ENCODE assay signal across 27 mouse cellular contexts in the genomic region with DNA sequence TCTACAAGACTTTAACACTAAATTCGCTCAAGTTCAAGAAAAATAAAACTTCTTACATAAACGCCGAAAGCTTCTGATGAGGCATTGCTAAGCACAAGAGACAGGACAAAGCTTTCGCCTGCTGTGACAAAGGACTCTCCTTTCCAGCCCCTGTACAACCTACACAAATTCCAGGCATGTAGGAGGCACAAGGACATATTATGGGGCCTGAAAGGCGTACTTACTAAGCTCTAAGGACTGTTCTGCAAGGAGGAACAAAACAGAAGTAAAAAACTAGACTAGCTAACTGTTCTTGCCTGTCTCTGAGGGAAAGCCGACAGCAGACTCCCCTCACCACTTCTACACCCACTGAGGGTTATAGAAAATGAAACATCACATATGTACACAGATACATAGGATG. TPM values are rescaled to one million over a fixed set of nuclear protein-coding genes. Genes with fewer than 3 reads are reported as not detected.
DNase-seq lines count a peak whose midpoint lies in the region; ATAC-seq and TF ChIP-seq lines count a peak whose summit lies in the region.
"Had no signal": no experiment of that assay in that cellular context is flagged by ENCODE, and none has a peak within 500 bp of the region (broad histone marks: within the 10 kb centered on the region; RNA-seq: fewer than 3 reads in every experiment).

No protein-coding gene starts in this region.

- H3K4me2 ChIP-seq in forebrain, embryonic 12.5 days, result peak overlapping the region; percentile 31
- H3K4me2 ChIP-seq in forebrain, embryonic 15.5 days (replicated peaks), result no peak overlapping the region
- H3K4me2 ChIP-seq in kidney, postnatal 0 days (ENCODE audit: low read length), result no peak overlapping the region
- H3K4me2 ChIP-seq in midbrain, embryonic 13.5 days (replicated peaks), result peak overlapping the region; percentile 23
- H3K4me2 ChIP-seq: embryonic facial prominence, embryonic 12.5 days; heart, embryonic 15.5 days; hindbrain, embryonic 12.5 days; limb, embryonic 15.5 days had no signal

- TF ChIP-seq POLR2A in kidney, adult 2 months (IDR thresholded peaks at IDR 0.05; ENCODE audit: low read depth, low read length), result no peak

- peaks cover 15% of the 10 kb centered on the region; the same call in 1 of the 2 replicates for H3K36me3 ChIP-seq in forebrain, embryonic 12.5 days (replicated peaks)
- no peaks in the 10 kb centered on the region for H3K36me3 ChIP-seq in forebrain, embryonic 15.5 days
- no peaks in the 10 kb centered on the region for H3K36me3 ChIP-seq in kidney, postnatal 0 days (ENCODE audit: insufficient read depth, low read length)
- H3K36me3 ChIP-seq in kidney, adult 2 months (ENCODE audit: control insufficient read depth, insufficient read depth, low read length), result no peaks in the 10 kb centered on the region
- peaks cover 15% of the 10 kb centered on the region for H3K36me3 ChIP-seq in embryonic facial prominence, embryonic 10.5 days (replicated peaks)
- no peaks in the 10 kb centered on the region for H3K36me3 ChIP-seq in midbrain, embryonic 13.5 days
- H3K36me3 ChIP-seq: embryonic facial prominence, embryonic 12.5 days; hindbrain, embryonic 12.5 days; limb, embryonic 15.5 days had no signal

- H3K27ac ChIP-seq in forebrain, embryonic 12.5 days, result no peak overlapping the region
- no peak overlapping the region for H3K27ac ChIP-seq in forebrain, embryonic 15.5 days (replicated peaks)
- H3K27ac ChIP-seq in kidney, postnatal 0 days, result peak overlapping the region; percentile 80
- no peak overlapping the region for H3K27ac ChIP-seq in kidney, adult 2 months (ENCODE audit: insufficient read depth, low read depth, low read length)
- peak overlapping the region; percentile 41; the same call in 1 of the 2 replicates for H3K27ac ChIP-seq in embryonic facial prominence, embryonic 10.5 days (replicated peaks)
- H3K27ac ChIP-seq in midbrain, embryonic 13.5 days, result no peak overlapping the region
- H3K27ac ChIP-seq: embryonic facial prominence, embryonic 12.5 days; heart, embryonic 15.5 days; hindbrain, embryonic 12.5 days; hindbrain, postnatal 0 days; limb, embryonic 10.5 days; limb, embryonic 15.5 days; liver, embryonic 14.5 days had no signal

- no peaks in the 10 kb centered on the region for H3K27me3 ChIP-seq in forebrain, embryonic 12.5 days
- H3K27me3 ChIP-seq in forebrain, embryonic 15.5 days, result no peaks in the 10 kb centered on the region
- no peaks in the 10 kb centered on the region for H3K27me3 ChIP-seq in kidney, postnatal 0 days (ENCODE audit: insufficient read depth, low read length)
- no peaks in the 10 kb centered on the region for H3K27me3 ChIP-seq in kidney, adult 2 months (replicated peaks; ENCODE audit: control insufficient read depth, insufficient read depth, low read length)
- H3K27me3 ChIP-seq in embryonic facial prominence, embryonic 10.5 days (replicated peaks; ENCODE audit: low read depth, poor library complexity, severe bottlenecking), result no peaks in the 10 kb centered on the region
- no peaks in the 10 kb centered on the region for H3K27me3 ChIP-seq in midbrain, embryonic 13.5 days
- H3K27me3 ChIP-seq: embryonic facial prominence, embryonic 12.5 days; heart, embryonic 15.5 days; hindbrain, embryonic 12.5 days; limb, embryonic 15.5 days had no signal

- no peaks in the 10 kb centered on the region for H3K9me3 ChIP-seq in forebrain, embryonic 12.5 days
- H3K9me3 ChIP-seq in forebrain, embryonic 15.5 days, result no peaks in the 10 kb centered on the region
- no peaks in the 10 kb centered on the region for H3K9me3 ChIP-seq in kidney, postnatal 0 days (replicated peaks; ENCODE audit: low read length)
- H3K9me3 ChIP-seq in embryonic facial prominence, embryonic 10.5 days, result no peaks in the 10 kb centered on the region
- no peaks in the 10 kb centered on the region for H3K9me3 ChIP-seq in midbrain, embryonic 13.5 days
- H3K9me3 ChIP-seq: embryonic facial prominence, embryonic 12.5 days; heart, embryonic 15.5 days; hindbrain, embryonic 12.5 days; limb, embryonic 10.5 days; limb, embryonic 15.5 days had no signal

- no peak overlapping the region for H3K4me3 ChIP-seq in forebrain, embryonic 12.5 days (replicated peaks)
- H3K4me3 ChIP-seq in forebrain, embryonic 15.5 days, result no peak overlapping the region
- H3K4me3 ChIP-seq in kidney, postnatal 0 days (replicated peaks; ENCODE audit: low read depth, low read length), result no peak overlapping the region
- H3K4me3 ChIP-seq in kidney, adult 2 months (ENCODE audit: insufficient read depth, low read depth, low read length), result no peak overlapping the region
- H3K4me3 ChIP-seq in embryonic facial prominence, embryonic 10.5 days, result no peak overlapping the region
- no peak overlapping the region for H3K4me3 ChIP-seq in midbrain, embryonic 13.5 days (replicated peaks)
- H3K4me3 ChIP-seq: embryonic facial prominence, embryonic 12.5 days; heart, embryonic 15.5 days; hindbrain, embryonic 12.5 days; limb, embryonic 10.5 days; limb, embryonic 15.5 days had no signal

- no peak for DNase-seq in kidney, postnatal 0 days (ENCODE audit: low spot score)
- no peak for DNase-seq in kidney, adult 2 months
- DNase-seq in embryonic facial prominence, embryonic 10.5 days (ENCODE audit: low spot score), result no peak
- DNase-seq in ovary, postnatal 10 days (ENCODE audit: low spot score), result no peak
- DNase-seq in liver, result no peak
- DNase-seq: adrenal gland, postnatal 25 days; cerebellum, adult 2 months; cerebellum, postnatal 14 days; gastrocnemius, postnatal 10 days; heart, postnatal 36 days; kidney, postnatal 10 days; layer of hippocampus, adult 9-11 months; lung, adult 2 months; lung, postnatal 10 days; right cerebral cortex, postnatal 14 days had no signal

- 38% methylated on average over 6 of the region's 6 CpGs for WGBS in forebrain, embryonic 12.5 days
- 28% methylated on average over 6 of the region's 6 CpGs for WGBS in forebrain, embryonic 15.5 days
- WGBS in kidney, postnatal 0 days, result 83% methylated on average over 6 of the region's 6 CpGs
- WGBS in kidney, adult 2 months, result 90% methylated on average over 6 of the region's 6 CpGs
- 80% methylated on average over 6 of the region's 6 CpGs for WGBS in embryonic facial prominence, embryonic 10.5 days
- WGBS in midbrain, embryonic 13.5 days, result 26% methylated on average over 6 of the region's 6 CpGs

- ATAC-seq in forebrain, embryonic 12.5 days (ENCODE audit: low FRiP score), result no peak
- no peak for ATAC-seq in forebrain, embryonic 15.5 days (replicated peaks)
- no peak for ATAC-seq in kidney, postnatal 0 days (replicated peaks; ENCODE audit: low FRiP score, low read depth)
- ATAC-seq in midbrain, embryonic 13.5 days, result no peak
- ATAC-seq: CD4-positive, CD25-positive, alpha-beta regulatory T cell, adult 4 months; hindbrain, postnatal 0 days; intestine, postnatal 0 days had no signal

- no peak for TF ChIP-seq CTCF in kidney, postnatal 0 days (IDR thresholded peaks at IDR 0.05; ENCODE audit: low read depth)
- TF ChIP-seq CTCF in kidney, adult 2 months (conservative IDR thresholded peaks at IDR 0.05; ENCODE audit: insufficient read depth, insufficient read length, low read depth, low read length), result no peak

- H3K9ac ChIP-seq in forebrain, embryonic 12.5 days, result no peak overlapping the region
- no peak overlapping the region for H3K9ac ChIP-seq in forebrain, embryonic 15.5 days (replicated peaks)
- no peak overlapping the region for H3K9ac ChIP-seq in kidney, postnatal 0 days (ENCODE audit: low read depth, low read length)
- H3K9ac ChIP-seq in midbrain, embryonic 13.5 days (replicated peaks), result no peak overlapping the region
- H3K9ac ChIP-seq: embryonic facial prominence, embryonic 12.5 days; heart, embryonic 15.5 days; hindbrain, embryonic 12.5 days; limb, embryonic 15.5 days; liver, embryonic 14.5 days had no signal

- peaks cover 11% of the 10 kb centered on the region for H3K4me1 ChIP-seq in forebrain, embryonic 12.5 days
- H3K4me1 ChIP-seq in forebrain, embryonic 15.5 days, result peaks cover 2% of the 10 kb centered on the region
- no peaks in the 10 kb centered on the region; the same call in 1 of the 2 replicates for H3K4me1 ChIP-seq in kidney, postnatal 0 days (replicated peaks; ENCODE audit: insufficient read depth, low read length)
- H3K4me1 ChIP-seq in kidney, adult 2 months (ENCODE audit: control insufficient read depth, insufficient read depth, low read length), result no peaks in the 10 kb centered on the region; the same call in 1 of the 2 replicates
- H3K4me1 ChIP-seq in embryonic facial prominence, embryonic 10.5 days, result peaks cover 19% of the 10 kb centered on the region
- H3K4me1 ChIP-seq in midbrain, embryonic 13.5 days (replicated peaks), result peaks cover 15% of the 10 kb centered on the region

RNA-seq across cellular contexts. Expression of gene Arhgap19, which starts 6.9 kb away (rescaled TPM):
- 36.0 and 38.8 TPM in 2 replicates for polyA plus RNA-seq in forebrain, embryonic 12.5 days (2016; fragmentation: Nextera tagmentation; extraction: Ambion mirVana)
- 10.6 and 11.2 TPM in 2 replicates for polyA plus RNA-seq in forebrain, embryonic 15.5 days (2015; fragmentation: Nextera tagmentation; extraction: Ambion mirVana)
- polyA plus RNA-seq in kidney, postnatal 0 days (2015; fragmentation: Nextera tagmentation; extraction: Ambion mirVana), result 9.1 and 9.5 TPM in 2 replicates
- polyA plus RNA-seq in kidney, adult 2 months (2012; rRNA removed), result 1.0 and 1.3 TPM in 2 replicates
- polyA plus RNA-seq in embryonic facial prominence, embryonic 10.5 days (2016; fragmentation: Nextera tagmentation; extraction: Ambion mirVana), result 45.2 and 46.2 TPM in 2 replicates
- 11.0 and 11.6 TPM in 2 replicates for polyA plus RNA-seq in midbrain, embryonic 13.5 days (2015; fragmentation: Nextera tagmentation; extraction: Ambion mirVana)

RNA-seq across cellular contexts. Expression of gene Frat1, which starts 34.9 kb away (rescaled TPM):
- 18.1 and 20.5 TPM in 2 replicates for polyA plus RNA-seq in forebrain, embryonic 12.5 days (2016; fragmentation: Nextera tagmentation; extraction: Ambion mirVana)
- 34.7 and 35.1 TPM in 2 replicates for polyA plus RNA-seq in forebrain, embryonic 15.5 days (2015; fragmentation: Nextera tagmentation; extraction: Ambion mirVana)
- polyA plus RNA-seq in kidney, postnatal 0 days (2015; fragmentation: Nextera tagmentation; extraction: Ambion mirVana), result 11.1 and 11.4 TPM in 2 replicates
- polyA plus RNA-seq in kidney, adult 2 months (2012; rRNA removed), result 1.3 and 1.6 TPM in 2 replicates
- polyA plus RNA-seq in embryonic facial prominence, embryonic 10.5 days (2016; fragmentation: Nextera tagmentation; extraction: Ambion mirVana), result 9.1 and 9.2 TPM in 2 replicates
- polyA plus RNA-seq in midbrain, embryonic 13.5 days (2015; fragmentation: Nextera tagmentation; extraction: Ambion mirVana), result 26.2 and 29.0 TPM in 2 replicates

RNA-seq across cellular contexts. Expression of gene Slit1, which starts 51.4 kb away (rescaled TPM):
- 11.0 and 14.0 TPM in 2 replicates for polyA plus RNA-seq in forebrain, embryonic 12.5 days (2016; fragmentation: Nextera tagmentation; extraction: Ambion mirVana)
- 17.5 and 21.0 TPM in 2 replicates for polyA plus RNA-seq in forebrain, embryonic 15.5 days (2015; fragmentation: Nextera tagmentation; extraction: Ambion mirVana)
- polyA plus RNA-seq in kidney, postnatal 0 days (2015; fragmentation: Nextera tagmentation; extraction: Ambion mirVana), result 3.2 and 3.4 TPM in 2 replicates
- polyA plus RNA-seq in kidney, adult 2 months (2012; rRNA removed), result 0.05 and 0.17 TPM in 2 replicates
- polyA plus RNA-seq in embryonic facial prominence, embryonic 10.5 days (2016; fragmentation: Nextera tagmentation; extraction: Ambion mirVana), result 2.3 and 3.9 TPM in 2 replicates
- polyA plus RNA-seq in midbrain, embryonic 13.5 days (2015; fragmentation: Nextera tagmentation; extraction: Ambion mirVana), result 13.2 and 23.8 TPM in 2 replicates
- polyA plus RNA-seq: CD4-positive, CD25-positive, alpha-beta regulatory T cell, adult 4 months had no signal

RNA-seq across cellular contexts. Expression of gene Frat2, which starts 53.0 kb away (rescaled TPM):
- polyA plus RNA-seq in forebrain, embryonic 12.5 days (2016; fragmentation: Nextera tagmentation; extraction: Ambion mirVana), result 19.3 and 22.7 TPM in 2 replicates
- polyA plus RNA-seq in forebrain, embryonic 15.5 days (2015; fragmentation: Nextera tagmentation; extraction: Ambion mirVana), result 16.9 and 17.9 TPM in 2 replicates
- polyA plus RNA-seq in kidney, postnatal 0 days (2015; fragmentation: Nextera tagmentation; extraction: Ambion mirVana), result 5.8 and 7.2 TPM in 2 replicates
- 1.4 TPM in 2 replicates for polyA plus RNA-seq in kidney, adult 2 months (2012; rRNA removed)
- polyA plus RNA-seq in embryonic facial prominence, embryonic 10.5 days (2016; fragmentation: Nextera tagmentation; extraction: Ambion mirVana), result 3.8 and 4.3 TPM in 2 replicates
- polyA plus RNA-seq in midbrain, embryonic 13.5 days (2015; fragmentation: Nextera tagmentation; extraction: Ambion mirVana), result 7.6 and 10.4 TPM in 2 replicates

Comparison
In these comparisons a context has a peak if more than half of its experiments do, and no peak if none do; other contexts are left out.
1. H3K27ac ChIP-seq: peak in kidney, postnatal 0 days (single experiment) and embryonic facial prominence, embryonic 10.5 days (single experiment); none in forebrain, embryonic 12.5 days (single experiment), forebrain, embryonic 15.5 days (single experiment), kidney, adult 2 months (single experiment) and midbrain, embryonic 13.5 days (single experiment).
2. H3K4me2 ChIP-seq: peak in forebrain, embryonic 12.5 days (single experiment) and midbrain, embryonic 13.5 days (single experiment); none in forebrain, embryonic 15.5 days (single experiment) and kidney, postnatal 0 days (single experiment).